Mouse (Mus musculus) MEL (cell line): ENCODE results near the gene Wdr26.

Source experiments
- CTCF ChIP-seq, 3 experiments: IDR thresholded peaks in 2 of 3; conservative IDR thresholded peaks in 1 of 3; 2 replicates each; pipeline ENCODE4 v1.5.1; 2011 to 2012; ENCODE audit warnings: low read length in 3 of 3, low read depth in 2 of 3, mild to moderate bottlenecking in 2 of 3, improper control_type of control experiment in 1 of 3, inconsistent platforms in 1 of 3, mixed read lengths in 1 of 3, moderate library complexity in 1 of 3; ENCODE audit not compliant: control insufficient read depth in 1 of 3, insufficient read depth in 1 of 3, poor library complexity in 1 of 3, severe bottlenecking in 1 of 3
- GATA1 ChIP-seq: IDR thresholded peaks from 2 replicates; pipeline ENCODE4 v1.6.1; 2011; ENCODE audit warnings: low read depth, low read length, improper control_type of control experiment
- MAZ ChIP-seq: IDR thresholded peaks from 2 replicates; pipeline ENCODE4 v1.6.1; 2012; ENCODE audit warnings: low read depth, mild to moderate bottlenecking, inconsistent platforms, low read length, improper control_type of control experiment
- POLR2A ChIP-seq, 2 experiments: IDR thresholded peaks; 2 replicates each; pipeline ENCODE4 v1.6.1; 2011 to 2012; ENCODE audit warnings: low read length in 2 of 2, mild to moderate bottlenecking in 2 of 2, control low read depth in 1 of 2, improper control_type of control experiment in 1 of 2, low read depth in 1 of 2, moderate library complexity in 1 of 2; ENCODE audit not compliant: control insufficient read depth in 1 of 2, insufficient read depth in 1 of 2, poor library complexity in 1 of 2
- POLR2AphosphoS5 ChIP-seq: IDR thresholded peaks from 2 replicates; pipeline ENCODE4 v1.6.1; 2012; ENCODE audit warnings: low read depth, borderline replicate concordance, mild to moderate bottlenecking, inconsistent platforms, low read length, moderate library complexity, mixed read lengths
- SIN3A ChIP-seq: IDR thresholded peaks from 2 replicates; pipeline ENCODE4 v1.6.1; 2012; ENCODE audit warnings: low read length, improper control_type of control experiment, inconsistent platforms
- TBP ChIP-seq: IDR thresholded peaks from 2 replicates; pipeline ENCODE4 v1.8.0; 2011; ENCODE audit warnings: low read depth, low read length, improper control_type of control experiment
- TCF12 ChIP-seq: IDR thresholded peaks from 2 replicates; pipeline ENCODE4 v1.6.1; 2014; ENCODE audit warnings: low read depth, mild to moderate bottlenecking, inconsistent platforms, low read length, improper control_type of control experiment, moderate library complexity
- ZMIZ1 ChIP-seq: IDR thresholded peaks from 2 replicates; pipeline ENCODE4 v1.6.1; 2012; ENCODE audit warnings: low read depth, mild to moderate bottlenecking, inconsistent platforms, low read length, improper control_type of control experiment, moderate library complexity

GRCm38 (mm10) chr1:181138730-181139129, 73.1 kb downstream of the Wdr26 start:
- TF ChIP-seq CTCF (IDR thresholded peaks at IDR 0.05 in 2 of 3, conservative IDR thresholded peaks at IDR 0.05 in 1 of 3; ENCODE audit: control insufficient read depth in 1 of 3, insufficient read depth in 1 of 3, low read depth in 2 of 3, low read length in 3 of 3, poor library complexity in 1 of 3, severe bottlenecking in 1 of 3) (no peak), TBP (no peak), ZMIZ1 (no peak), MAZ (no peak), POLR2A (IDR thresholded peaks at IDR 0.05; ENCODE audit: control insufficient read depth in 1 of 2, insufficient read depth in 1 of 2, low read depth in 1 of 2, low read length in 2 of 2, poor library complexity in 1 of 2) (no peak), SIN3A (no peak), GATA1 (no peak), TCF12 (no peak), POLR2AphosphoS5 (no peak)
